Mouse (Mus musculus): Measurements from ENCODE around the gene Sash3.

- TF ChIP-seq CTCF (IDR thresholded peaks at IDR 0.05; ENCODE audit: control insufficient read depth, insufficient read depth, insufficient read length), result no peak
- no peak for TF ChIP-seq MYOG (IDR thresholded peaks at IDR 0.05; ENCODE audit: control insufficient read depth, extremely low read depth, insufficient read length)
These were observed 35.6 kb downstream of the Sash3 start for GRCm38 (mm10) chrX:48181844-48182243.

Data from C2C12 (cell line).